In the genomic region with DNA sequence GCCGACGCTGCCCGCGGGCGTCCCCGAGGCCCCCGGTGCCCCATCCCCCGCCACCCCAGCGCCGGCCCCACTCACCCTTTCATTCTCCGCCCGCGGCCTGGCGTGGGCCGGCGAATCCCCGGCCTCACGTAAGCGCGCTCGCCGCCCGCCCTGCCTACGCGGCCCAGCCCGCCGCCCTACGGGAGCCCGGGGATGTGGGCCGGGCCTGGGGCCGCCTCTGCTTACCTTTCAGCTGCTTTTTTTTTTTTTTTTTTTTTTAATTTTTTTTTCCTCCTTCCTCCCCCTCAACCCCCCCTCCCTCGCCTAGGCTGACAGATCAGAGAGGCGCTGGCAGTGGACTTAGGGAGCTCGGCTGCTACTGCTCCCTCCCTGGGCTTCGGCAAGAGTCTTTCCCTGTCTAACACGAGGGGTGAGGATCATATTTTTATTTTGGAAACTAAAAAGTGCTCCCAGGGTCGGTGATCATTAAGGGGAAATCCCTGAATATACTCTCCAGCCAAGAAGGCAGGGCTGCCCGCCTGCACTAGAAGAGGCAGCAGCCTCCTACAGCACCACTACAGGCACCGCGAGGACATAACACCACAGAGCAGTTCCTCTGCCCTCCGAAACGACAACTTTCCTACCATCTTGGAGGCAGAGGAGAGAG, we compare ENCODE assay signal across 8 mouse cellular contexts. TPM values are rescaled to one million over a fixed set of nuclear protein-coding genes. Genes with fewer than 3 reads are reported as not detected.
DNase-seq lines count a peak whose midpoint lies in the region; ATAC-seq and TF ChIP-seq lines count a peak whose summit lies in the region.

A gene (minus strand): TSS at position 532 of the 646 bp plus-strand sequence.

- H3K9me3 ChIP-seq in kidney, embryonic 14.5 days (ENCODE audit: control insufficient read depth, low read length): no peaks in the 10 kb centered on the region

- H3K4me1 ChIP-seq in bone marrow macrophage, adult 2 months (ENCODE audit: control insufficient read depth, insufficient read depth, low read length): peaks cover 17% of the 10 kb centered on the region
- H3K4me1 ChIP-seq in embryonic fibroblast, embryonic 13.5 days (ENCODE audit: control insufficient read depth, insufficient read depth, low read length): no peaks in the 10 kb centered on the region
- H3K4me1 ChIP-seq in kidney, embryonic 14.5 days (ENCODE audit: control insufficient read depth, insufficient read depth, low read length): peaks cover 21% of the 10 kb centered on the region; the same call in 1 of the 2 replicates

- DNase-seq in A20 (ENCODE audit: low read depth, low spot score) (peak; percentile 95), liver (peak; percentile 85)
- peak; percentile 84 to 88 for DNase-seq in heart, adult 9 months (ENCODE audit: low spot score in 2 of 2)
- peak; percentile 81 to 88 for DNase-seq in spleen, postnatal 4 days (ENCODE audit: low spot score in 2 of 2)

- peaks cover 11% of the 10 kb centered on the region for H3K36me3 ChIP-seq in kidney, embryonic 14.5 days (ENCODE audit: control insufficient read depth, insufficient read depth, low read length)

- TF ChIP-seq POLR2A in bone marrow macrophage, adult 2 months (IDR thresholded peaks at IDR 0.05; ENCODE audit: borderline replicate concordance, low read depth, low read length): no peak
- TF ChIP-seq POLR2A in embryonic fibroblast, embryonic 13.5 days (IDR thresholded peaks at IDR 0.05; ENCODE audit: low read depth, low read length): peak; percentile 77

- WGBS in kidney, embryonic 14.5 days: 0% methylated on average over 35 of the region's 42 CpGs

- TF ChIP-seq CTCF in bone marrow macrophage, adult 2 months (IDR thresholded peaks at IDR 0.05; ENCODE audit: low read depth, low read length): no peak; the same call in 1 of the 2 replicates
- peak; percentile 60; the same call in 1 of the 2 replicates for TF ChIP-seq CTCF in embryonic fibroblast, embryonic 13.5 days (IDR thresholded peaks at IDR 0.05; ENCODE audit: borderline replicate concordance, insufficient read depth, low read length)

- H3K4me2 ChIP-seq in kidney, embryonic 14.5 days (replicated peaks; ENCODE audit: low read depth, low read length): peak within 1 kb of the TSS; percentile 78

- H3K4me3 ChIP-seq in bone marrow macrophage, adult 2 months (ENCODE audit: insufficient read depth, low read length): peak within 1 kb of the TSS; percentile 64
- H3K4me3 ChIP-seq in embryonic fibroblast, embryonic 13.5 days (ENCODE audit: insufficient read depth, low read length): peak within 1 kb of the TSS; percentile 79
- peak within 1 kb of the TSS; percentile 82 for H3K4me3 ChIP-seq in kidney, embryonic 14.5 days (ENCODE audit: low read length)

- peak within 1 kb of the TSS; percentile 100 for H3K9ac ChIP-seq in kidney, embryonic 14.5 days (ENCODE audit: low read depth, low read length)

- H3K27ac ChIP-seq in bone marrow macrophage, adult 2 months (ENCODE audit: insufficient read depth, low read depth, low read length): peak within 1 kb of the TSS; percentile 92
- H3K27ac ChIP-seq in embryonic fibroblast, embryonic 13.5 days (ENCODE audit: insufficient read depth, low read length): peak within 1 kb of the TSS; percentile 82
- H3K27ac ChIP-seq in kidney, embryonic 14.5 days (ENCODE audit: low read depth, low read length): peak within 1 kb of the TSS; percentile 99

- ATAC-seq in kidney, embryonic 14.5 days (ENCODE audit: low FRiP score, low TSS enrichment): peak; percentile 88
- peak; percentile 94 for ATAC-seq in monocyte, adult 5-6 weeks (replicated peaks; ENCODE audit: insufficient number of reproducible peaks, low FRiP score, low TSS enrichment, poor library complexity, severe bottlenecking)

- no peaks in the 10 kb centered on the region for H3K27me3 ChIP-seq in kidney, embryonic 14.5 days (ENCODE audit: control insufficient read depth, insufficient read depth, low read length)

RNA-seq across cellular contexts. Expression of the gene that starts here (rescaled TPM):
- 19.5 and 20.9 TPM in 2 replicates for polyA plus RNA-seq in bone marrow macrophage, adult 2 months (2012; ENCODE audit: insufficient read depth, insufficient read length, missing spikeins)
- 17.4 and 19.7 TPM in 2 replicates for polyA plus RNA-seq in embryonic fibroblast, embryonic 13.5 days (2011; ENCODE audit: insufficient read length, low read depth, missing spikeins)
- polyA plus RNA-seq in kidney, embryonic 14.5 days (2014; fragmentation: Nextera tagmentation; extraction: Ambion mirVana): 11.5 and 16.5 TPM in 2 replicates
- 21.6 to 40.6 TPM (median 22.9 TPM) in 3 replicates for total RNA-seq in monocyte, adult 5-6 weeks (2017)

Comparison
In these comparisons a context has a peak if more than half of its experiments do, and no peak if none do; other contexts are left out.
1. Peak in every context shown above with its lines: DNase-seq, ATAC-seq, H3K4me3 ChIP-seq and H3K27ac ChIP-seq.